Mouse (Mus musculus): ENCODE measurements around the gene Vwde. TPM values are rescaled to one million over a fixed set of nuclear protein-coding genes. Genes with fewer than 3 reads are reported as not detected.

Vwde gene
- polyA plus RNA-seq (2012; rRNA removed): 0.01 TPM in 1 of 2 replicates, not detected in the other

DNA sequence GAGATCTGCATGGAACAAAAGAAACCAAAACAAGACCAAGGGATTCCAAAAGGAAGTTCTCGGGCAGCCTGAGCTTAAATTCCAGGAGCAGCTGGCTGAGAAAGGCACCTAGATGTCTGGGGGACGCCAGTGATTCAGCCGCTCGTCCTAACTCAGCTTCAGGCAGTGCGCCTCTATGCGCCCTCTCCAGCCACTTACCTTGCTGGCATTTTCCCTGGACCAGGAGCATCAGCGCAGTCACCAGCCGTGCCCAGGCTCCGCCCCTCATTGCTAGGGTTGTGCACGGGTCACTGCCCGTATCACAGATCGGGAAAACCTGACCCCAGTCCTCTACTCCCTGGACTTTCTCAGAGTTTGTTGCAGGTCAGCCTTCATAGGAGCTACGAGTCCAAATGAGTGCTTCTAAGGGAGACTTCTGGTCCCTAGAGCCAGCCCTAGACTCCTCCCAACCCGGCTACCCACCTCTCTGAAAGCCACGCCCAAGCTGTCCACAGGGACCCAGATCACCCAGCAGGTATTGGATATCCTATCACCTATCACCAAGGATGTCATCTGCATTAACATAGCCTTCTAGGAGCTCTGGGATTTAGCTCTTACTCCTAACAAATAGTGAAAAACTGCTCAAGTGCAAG is at the start of gene Vwde:
TSS of gene Vwde (minus strand) at position 370 of the 632 bp plus-strand sequence.
- H3K27ac ChIP-seq (ENCODE audit: insufficient read depth, low read length): no peak within 1 kb of the TSS
- H3K4me1 ChIP-seq (ENCODE audit: control insufficient read depth, insufficient read depth, insufficient read length): no peaks in the 10 kb centered on the region
- H3K36me3 ChIP-seq (ENCODE audit: control insufficient read depth, insufficient read depth, low read length): no peaks in the 10 kb centered on the region
- no peaks in the 10 kb centered on the region for H3K27me3 ChIP-seq (ENCODE audit: control insufficient read depth, insufficient read depth, low read length)
- TF ChIP-seq POLR2A (IDR thresholded peaks at IDR 0.05; ENCODE audit: low read depth, low read length) (no peak), CTCF (IDR thresholded peaks at IDR 0.05; ENCODE audit: extremely low read depth, insufficient read depth, insufficient read length, insufficient replicate concordance) (no peak)
- WGBS: 40% methylated on average over 15 of the region's 15 CpGs
- no peak within 1 kb of the TSS for H3K4me3 ChIP-seq (ENCODE audit: extremely low read depth, insufficient read depth, insufficient read length)
- DNase-seq (ENCODE audit: low read depth in 1 of 2, low spot score in 2 of 2): no peak

DNA sequence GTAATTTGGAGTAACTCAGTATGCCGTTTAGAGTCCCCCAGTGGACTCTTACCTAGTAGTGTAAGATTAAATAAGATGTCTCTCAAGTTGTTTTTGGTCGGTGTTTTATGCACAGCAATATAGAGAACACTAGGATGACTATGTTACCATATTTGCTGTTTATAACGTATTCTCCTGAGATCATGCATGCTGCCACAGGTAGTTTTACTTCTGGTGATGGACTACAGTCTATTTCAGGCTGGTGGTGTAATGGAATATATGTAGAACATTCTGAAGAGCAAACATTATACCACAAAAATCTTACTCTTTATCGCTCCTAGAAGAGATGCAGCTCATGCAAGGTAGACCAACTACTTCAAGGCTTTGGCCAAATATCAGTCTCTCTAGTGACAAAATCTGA is 30.6 kb upstream of the Vwde start:
- WGBS: 82% methylated on average over 4 of the region's 4 CpGs
- no peak for DNase-seq (ENCODE audit: low read depth in 1 of 2, low spot score in 2 of 2)
- no peaks in the 10 kb centered on the region for H3K4me1 ChIP-seq (ENCODE audit: control insufficient read depth, insufficient read depth, insufficient read length)
- no peak overlapping the region for H3K4me3 ChIP-seq (ENCODE audit: extremely low read depth, insufficient read depth, insufficient read length)
- H3K36me3 ChIP-seq (ENCODE audit: control insufficient read depth, insufficient read depth, low read length): no peaks in the 10 kb centered on the region
- TF ChIP-seq CTCF (IDR thresholded peaks at IDR 0.05; ENCODE audit: extremely low read depth, insufficient read depth, insufficient read length, insufficient replicate concordance) (no peak), POLR2A (IDR thresholded peaks at IDR 0.05; ENCODE audit: low read depth, low read length) (no peak)
- no peaks in the 10 kb centered on the region for H3K27me3 ChIP-seq (ENCODE audit: control insufficient read depth, insufficient read depth, low read length)
- H3K27ac ChIP-seq (ENCODE audit: insufficient read depth, low read length): no peak overlapping the region

DNA sequence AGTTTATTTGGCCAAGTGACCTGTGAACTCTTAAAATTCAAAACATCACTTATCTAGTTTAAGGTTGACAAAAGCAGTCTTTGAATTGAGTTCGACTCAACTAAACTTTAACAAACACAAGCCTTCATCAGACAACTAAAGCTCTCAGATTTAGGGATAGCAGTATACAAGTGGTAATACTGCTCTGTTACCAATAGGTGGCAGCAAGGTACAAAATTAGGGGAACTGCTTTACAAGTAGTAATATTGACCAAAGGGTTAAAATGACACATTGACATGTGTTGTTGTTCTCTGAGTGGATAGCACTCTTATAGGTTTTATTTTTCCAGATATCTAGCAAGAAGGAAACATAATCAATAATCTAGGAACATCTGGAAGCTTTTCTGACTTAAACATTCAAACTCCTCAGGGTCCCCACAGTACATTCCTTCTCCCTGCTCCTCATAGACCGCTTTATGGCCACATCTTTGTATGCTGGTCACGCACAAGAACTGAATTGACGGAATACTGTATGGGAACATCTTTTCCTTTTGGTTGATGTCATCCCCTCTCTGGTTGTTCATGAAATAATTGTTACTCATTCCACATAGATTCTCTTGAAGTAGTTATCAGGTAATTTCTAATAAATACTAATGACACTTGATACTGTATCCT is 23.7 kb upstream of the Vwde start:
- no peaks in the 10 kb centered on the region for H3K27me3 ChIP-seq (ENCODE audit: control insufficient read depth, insufficient read depth, low read length)
- H3K27ac ChIP-seq (ENCODE audit: insufficient read depth, low read length): no peak overlapping the region
- H3K4me1 ChIP-seq (ENCODE audit: control insufficient read depth, insufficient read depth, insufficient read length): no peaks in the 10 kb centered on the region
- DNase-seq (ENCODE audit: low read depth in 1 of 2, low spot score in 2 of 2): no peak
- 63% methylated on average over 4 of the region's 4 CpGs for WGBS
- H3K4me3 ChIP-seq (ENCODE audit: extremely low read depth, insufficient read depth, insufficient read length): no peak overlapping the region
- no peak for TF ChIP-seq CTCF (IDR thresholded peaks at IDR 0.05; ENCODE audit: extremely low read depth, insufficient read depth, insufficient read length, insufficient replicate concordance)
- no peak for TF ChIP-seq POLR2A (IDR thresholded peaks at IDR 0.05; ENCODE audit: low read depth, low read length)
- no peaks in the 10 kb centered on the region for H3K36me3 ChIP-seq (ENCODE audit: control insufficient read depth, insufficient read depth, low read length)

DNA sequence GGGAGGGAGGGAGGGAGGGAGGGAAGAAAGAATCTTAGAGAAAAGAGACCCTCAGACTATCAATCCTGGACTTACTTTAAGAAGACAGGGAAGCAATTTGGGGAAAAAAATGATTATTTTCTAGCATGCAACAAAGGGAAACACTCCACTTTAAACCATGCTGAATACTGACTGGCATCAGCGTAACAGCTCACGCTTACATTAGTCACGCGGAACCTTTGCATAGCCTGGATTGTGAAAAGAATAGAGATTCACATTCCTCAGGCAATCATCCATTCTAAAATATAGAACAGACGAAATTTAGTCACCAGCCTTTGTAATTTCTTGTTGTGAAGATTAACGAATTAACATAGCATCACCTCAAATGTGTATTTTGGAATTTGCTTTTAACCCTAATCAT is 18.6 kb downstream of the Vwde start:
- Histone ChIP-seq H3K27ac (ENCODE audit: insufficient read depth, low read length) (no peak overlapping the region), H3K4me1 (ENCODE audit: control insufficient read depth, insufficient read depth, insufficient read length) (no peaks in the 10 kb centered on the region), H3K27me3 (ENCODE audit: control insufficient read depth, insufficient read depth, low read length) (no peaks in the 10 kb centered on the region), H3K36me3 (ENCODE audit: control insufficient read depth, insufficient read depth, low read length) (no peaks in the 10 kb centered on the region), H3K4me3 (ENCODE audit: extremely low read depth, insufficient read depth, insufficient read length) (no peak overlapping the region)
- 84% methylated on average over 6 of the region's 6 CpGs for WGBS
- TF ChIP-seq CTCF (IDR thresholded peaks at IDR 0.05; ENCODE audit: extremely low read depth, insufficient read depth, insufficient read length, insufficient replicate concordance): no peak
- no peak for TF ChIP-seq POLR2A (IDR thresholded peaks at IDR 0.05; ENCODE audit: low read depth, low read length)
- no peak for DNase-seq (ENCODE audit: low read depth in 1 of 2, low spot score in 2 of 2)

DNA sequence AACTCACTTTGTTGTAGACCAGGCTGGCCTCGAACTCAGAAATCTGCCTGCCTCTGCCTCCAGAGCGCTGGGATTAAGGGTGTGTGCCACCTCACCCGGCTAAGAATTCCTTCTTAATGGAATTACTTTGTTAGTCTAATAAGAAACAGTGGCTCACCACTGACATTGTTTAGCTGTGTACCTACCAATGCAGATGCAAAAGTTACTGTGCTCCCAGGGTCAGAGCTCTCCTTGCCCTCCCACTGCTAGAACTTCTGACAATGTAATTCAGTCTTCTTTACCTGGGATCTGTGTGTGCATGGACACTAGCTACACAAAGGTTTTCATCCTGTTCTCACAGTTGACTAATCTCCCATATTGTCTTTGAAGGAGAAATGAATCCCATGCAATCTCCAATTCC is 27.3 kb downstream of the Vwde start:
- H3K4me1 ChIP-seq (ENCODE audit: control insufficient read depth, insufficient read depth, insufficient read length): no peaks in the 10 kb centered on the region
- no peaks in the 10 kb centered on the region for H3K27me3 ChIP-seq (ENCODE audit: control insufficient read depth, insufficient read depth, low read length)
- no peak for DNase-seq (ENCODE audit: low read depth in 1 of 2, low spot score in 2 of 2)
- TF ChIP-seq POLR2A (IDR thresholded peaks at IDR 0.05; ENCODE audit: low read depth, low read length): no peak
- TF ChIP-seq CTCF (IDR thresholded peaks at IDR 0.05; ENCODE audit: extremely low read depth, insufficient read depth, insufficient read length, insufficient replicate concordance): no peak
- no peaks in the 10 kb centered on the region for H3K36me3 ChIP-seq (ENCODE audit: control insufficient read depth, insufficient read depth, low read length)
- WGBS: 84% methylated on average over 3 of the region's 3 CpGs
- no peak overlapping the region for H3K4me3 ChIP-seq (ENCODE audit: extremely low read depth, insufficient read depth, insufficient read length)
- no peak overlapping the region for H3K27ac ChIP-seq (ENCODE audit: insufficient read depth, low read length)

DNA sequence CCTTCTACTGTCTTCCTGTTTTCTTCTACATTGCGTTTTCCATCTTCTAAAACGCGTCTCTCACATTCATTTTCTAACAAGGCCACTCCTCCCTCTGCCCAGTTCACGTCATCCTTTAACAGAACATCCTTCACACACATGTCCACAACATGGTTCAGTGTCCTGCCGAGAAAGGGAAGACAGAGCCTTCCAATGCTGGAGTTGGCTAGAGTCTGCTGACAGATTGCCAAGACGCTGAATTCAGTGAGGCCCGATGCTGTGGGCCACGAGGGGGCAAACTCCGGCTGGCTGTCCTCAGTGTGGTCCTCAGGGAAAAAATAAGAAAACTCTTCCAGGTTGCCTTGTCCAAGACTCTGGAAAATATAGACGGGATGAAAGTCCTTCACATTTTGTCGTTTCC is 37.9 kb downstream of the Vwde start:
- no peak for DNase-seq (ENCODE audit: low read depth in 1 of 2, low spot score in 2 of 2)
- no peaks in the 10 kb centered on the region for H3K4me1 ChIP-seq (ENCODE audit: control insufficient read depth, insufficient read depth, insufficient read length)
- no peaks in the 10 kb centered on the region for H3K36me3 ChIP-seq (ENCODE audit: control insufficient read depth, insufficient read depth, low read length)
- TF ChIP-seq CTCF (IDR thresholded peaks at IDR 0.05; ENCODE audit: extremely low read depth, insufficient read depth, insufficient read length, insufficient replicate concordance) (no peak), POLR2A (IDR thresholded peaks at IDR 0.05; ENCODE audit: low read depth, low read length) (no peak)
- H3K27me3 ChIP-seq (ENCODE audit: control insufficient read depth, insufficient read depth, low read length): no peaks in the 10 kb centered on the region
- WGBS: 90% methylated on average over 11 of the region's 11 CpGs
- H3K27ac ChIP-seq (ENCODE audit: insufficient read depth, low read length): no peak overlapping the region
- H3K4me3 ChIP-seq (ENCODE audit: extremely low read depth, insufficient read depth, insufficient read length): no peak overlapping the region

DNA sequence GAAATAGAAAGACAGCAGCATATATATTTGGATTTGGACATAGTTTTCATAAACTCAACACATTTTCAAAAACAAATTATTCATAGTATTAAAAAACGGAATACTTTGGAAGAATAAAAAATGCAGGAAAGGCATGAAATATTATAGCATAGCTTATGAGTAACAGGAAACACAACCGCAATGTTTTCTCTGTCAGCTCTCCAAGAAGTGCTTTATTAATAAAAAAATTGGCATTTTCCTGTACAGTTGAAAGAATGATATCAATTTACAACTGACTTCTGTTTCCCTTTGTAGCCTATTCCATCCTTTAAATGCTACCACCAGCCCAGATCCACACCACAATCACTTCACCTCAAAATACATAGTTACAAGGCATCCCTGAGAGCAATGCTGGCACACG is 44.7 kb downstream of the Vwde start:
- no peaks in the 10 kb centered on the region for H3K36me3 ChIP-seq (ENCODE audit: control insufficient read depth, insufficient read depth, low read length)
- H3K27ac ChIP-seq (ENCODE audit: insufficient read depth, low read length): no peak overlapping the region
- H3K4me1 ChIP-seq (ENCODE audit: control insufficient read depth, insufficient read depth, insufficient read length): no peaks in the 10 kb centered on the region
- WGBS: 79% methylated on average over 3 of the region's 3 CpGs
- no peak for TF ChIP-seq CTCF (IDR thresholded peaks at IDR 0.05; ENCODE audit: extremely low read depth, insufficient read depth, insufficient read length, insufficient replicate concordance)
- no peak for TF ChIP-seq POLR2A (IDR thresholded peaks at IDR 0.05; ENCODE audit: low read depth, low read length)
- no peak for DNase-seq (ENCODE audit: low read depth in 1 of 2, low spot score in 2 of 2)
- no peaks in the 10 kb centered on the region for H3K27me3 ChIP-seq (ENCODE audit: control insufficient read depth, insufficient read depth, low read length)
- no peak overlapping the region for H3K4me3 ChIP-seq (ENCODE audit: extremely low read depth, insufficient read depth, insufficient read length)

All from spleen, adult 2 months (tissue).